Mouse (Mus musculus) adrenal gland, adult 8-10 months (tissue): Measurements from ENCODE around the gene Prmt9. TPM values are rescaled to one million over a fixed set of nuclear protein-coding genes. Genes with fewer than 3 reads are reported as not detected.

ENCODE experiments used
- total RNA-seq, 4 experiments: library from RNA; stranded (reverse); gene quantifications; 2 replicates each; pipeline ENCODE4 v1.2.4; 2022

Gene Prmt9
- total RNA-seq, 4 experiments from 2014 or later: 17.0 to 21.5 (median 19.6) TPM

Other genes starting within 250 kb of the Prmt9 start
- gene Arhgap10, start 31.4 kb upstream of the Prmt9 start, total RNA-seq: 10 to 100 TPM; 14.7 to 37.5 (median 18.3) TPM
- 10 to 100 TPM; 37.3 to 45.0 (median 40.0) TPM for gene Tmem184c, start 61.3 kb downstream of the Prmt9 start, total RNA-seq
- gene Ednra, start 175.1 kb downstream of the Prmt9 start, total RNA-seq: 10 to 100 TPM; 22.5 to 31.6 (median 27.9) TPM